Mouse (Mus musculus): ENCODE measurements at regions not wholly inside any gene's neighbourhood (a gene's known extent, or its start where the extent isn't known, plus 50 kb on each side); places are given as distances from the start of the nearest gene placed in this dataset.
"Not testable (repeated sequence)": the region's sequence is repeated elsewhere in the genome, so short reads cannot be mapped to it uniquely, and the experiment has no call there.

DNA sequence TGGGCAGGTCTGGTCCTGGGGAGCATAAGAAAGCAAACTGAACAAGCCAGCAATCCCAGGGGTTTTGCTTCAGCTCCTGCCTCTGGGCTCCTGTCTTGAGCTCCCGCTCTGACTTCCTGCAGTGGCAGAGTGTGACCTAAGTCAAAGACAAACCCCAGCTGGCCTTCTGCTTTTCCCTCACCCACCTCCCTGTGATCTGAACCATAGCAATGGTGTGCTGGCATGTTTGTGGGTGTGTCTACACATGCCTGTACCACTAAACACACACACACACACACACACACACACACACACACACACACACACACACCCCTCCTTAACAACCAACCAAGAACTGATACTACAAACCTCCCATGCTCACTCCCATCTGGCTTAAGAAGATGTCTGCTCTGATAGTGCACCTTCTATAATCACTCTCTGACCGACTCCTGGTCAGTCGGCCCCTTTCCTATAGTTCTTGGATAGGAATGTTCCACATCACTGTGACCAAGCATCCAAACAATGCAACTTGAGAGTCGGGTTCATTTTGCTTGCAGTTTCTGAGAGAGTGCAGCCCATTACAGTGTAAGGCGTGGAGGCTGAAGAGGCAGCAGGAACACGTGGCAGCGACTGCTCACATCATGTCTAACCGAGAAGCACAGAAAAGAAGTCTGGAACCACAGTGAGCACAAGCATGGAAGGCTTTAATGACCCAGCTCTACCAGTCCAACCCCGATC lies 134.4 kb downstream of the Tcp10c start:
- DNase-seq (ENCODE audit: low read depth, low spot score), result no peak

DNA sequence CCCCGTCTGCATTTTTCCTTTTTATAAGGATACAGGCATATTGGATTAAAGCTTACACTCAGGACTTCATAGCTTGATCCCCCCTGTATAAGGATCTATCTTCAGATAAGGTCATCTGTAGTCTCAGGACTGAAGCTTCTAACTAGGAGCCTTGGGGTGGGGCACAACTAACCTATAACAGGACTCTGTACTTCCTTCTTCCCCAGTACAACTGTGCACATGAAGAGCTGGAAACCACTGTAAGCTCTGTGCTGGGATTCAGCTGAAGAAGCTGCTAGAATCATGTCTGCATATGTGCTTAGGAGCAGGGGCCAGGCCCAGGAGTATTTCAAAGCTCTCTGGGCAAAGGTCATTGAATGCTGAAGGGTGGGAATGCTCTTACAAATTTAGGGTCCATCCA lies 137.9 kb downstream of the Tcp10c start:
- DNase-seq (ENCODE audit: low read depth, low spot score), result not testable (repeated sequence)

DNA sequence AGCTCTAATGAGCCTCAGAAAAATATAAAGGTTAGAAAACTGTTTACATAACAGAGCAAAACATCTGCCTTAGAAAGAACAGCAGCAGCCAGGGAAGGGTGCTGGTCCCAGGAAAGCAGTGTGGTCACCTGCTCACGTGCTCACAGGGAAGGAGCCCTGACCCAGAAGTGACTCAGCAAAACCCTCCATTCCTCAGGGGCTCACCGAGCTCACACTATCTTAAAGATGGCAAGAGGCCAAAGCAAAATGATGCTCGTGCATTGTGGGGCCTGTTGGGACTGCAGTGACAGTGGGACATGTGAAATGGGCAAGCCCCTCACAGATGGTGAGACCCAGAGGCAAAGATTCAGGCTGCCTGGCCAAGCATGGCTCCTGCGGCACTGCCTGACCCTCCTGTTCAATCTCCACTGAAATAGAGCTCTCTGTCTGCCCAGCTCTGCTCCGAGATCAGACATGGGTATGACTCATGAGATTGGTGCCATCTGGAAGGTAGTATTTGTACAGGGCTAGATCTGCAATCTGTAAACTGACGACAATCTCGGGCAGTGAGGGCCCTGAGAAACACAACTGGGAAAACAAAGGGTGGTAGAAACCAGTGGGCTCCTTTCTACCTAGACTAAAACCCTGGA lies 138.4 kb downstream of the Tcp10c start:
- not testable (repeated sequence) for DNase-seq (ENCODE audit: low read depth, low spot score)

DNA sequence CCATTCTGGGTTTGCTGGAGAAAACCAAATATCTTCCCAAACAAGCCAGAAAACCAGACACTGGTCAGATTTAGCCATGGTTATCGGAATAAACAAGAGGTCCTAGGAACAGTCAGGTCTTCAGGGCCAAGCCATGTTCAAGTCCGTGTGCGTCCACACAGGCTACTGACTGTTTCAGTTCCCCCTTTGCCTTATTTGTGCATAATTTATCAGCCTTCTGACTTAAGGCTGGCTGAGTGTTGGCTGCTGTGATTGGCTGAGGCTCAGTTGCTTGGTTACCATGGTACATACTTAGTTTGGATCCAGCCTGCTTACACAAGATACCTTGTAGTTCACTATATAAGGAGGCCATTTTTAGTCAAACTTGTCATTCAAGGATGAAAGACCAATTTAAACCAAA lies 139.5 kb downstream of the Tcp10c start:
- DNase-seq (ENCODE audit: low read depth, low spot score), result not testable (repeated sequence)

DNA sequence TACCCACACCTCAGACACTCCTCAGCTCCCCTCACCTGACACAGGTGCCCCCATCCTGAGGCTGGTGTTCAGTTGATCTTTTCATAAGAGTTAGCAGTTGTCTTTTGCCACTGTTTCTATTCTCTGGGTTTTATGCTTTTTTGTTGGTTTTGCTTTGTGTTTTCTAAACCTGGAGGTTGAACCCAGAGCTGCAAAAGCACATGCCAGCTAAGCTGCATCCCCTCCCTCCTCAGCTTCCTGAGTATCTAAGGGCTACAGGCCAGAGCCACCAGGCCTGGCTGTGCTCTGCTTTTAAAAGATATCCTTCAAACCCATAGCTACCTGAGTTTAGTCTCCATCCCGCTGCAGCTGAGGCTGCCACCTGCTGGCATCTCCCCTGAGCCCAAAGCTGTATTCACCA lies 140.1 kb downstream of the Tcp10c start:
- not testable (repeated sequence) for DNase-seq (ENCODE audit: low read depth, low spot score)

DNA sequence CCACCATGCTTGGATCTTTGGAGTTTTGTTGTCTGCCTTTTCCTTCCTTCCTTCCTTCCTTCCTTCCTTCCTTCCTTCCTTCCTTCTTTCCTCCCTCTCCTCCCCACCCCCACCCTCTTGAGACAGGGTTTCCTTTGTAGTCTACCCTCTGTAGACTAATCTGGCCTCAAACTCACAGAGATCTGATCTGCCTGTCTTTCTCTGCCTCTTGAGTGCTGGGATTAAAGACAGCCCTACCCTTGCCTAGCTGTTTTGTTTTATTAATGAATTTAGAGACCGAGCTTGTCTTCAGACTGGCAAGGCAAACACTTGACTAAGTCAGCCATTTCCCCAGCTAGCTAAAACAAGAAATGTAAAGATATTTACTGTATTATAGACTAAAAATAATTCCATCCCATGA lies 150.0 kb downstream of the Tcp10c start:
- DNase-seq (ENCODE audit: low read depth, low spot score), result not testable (repeated sequence)

DNA sequence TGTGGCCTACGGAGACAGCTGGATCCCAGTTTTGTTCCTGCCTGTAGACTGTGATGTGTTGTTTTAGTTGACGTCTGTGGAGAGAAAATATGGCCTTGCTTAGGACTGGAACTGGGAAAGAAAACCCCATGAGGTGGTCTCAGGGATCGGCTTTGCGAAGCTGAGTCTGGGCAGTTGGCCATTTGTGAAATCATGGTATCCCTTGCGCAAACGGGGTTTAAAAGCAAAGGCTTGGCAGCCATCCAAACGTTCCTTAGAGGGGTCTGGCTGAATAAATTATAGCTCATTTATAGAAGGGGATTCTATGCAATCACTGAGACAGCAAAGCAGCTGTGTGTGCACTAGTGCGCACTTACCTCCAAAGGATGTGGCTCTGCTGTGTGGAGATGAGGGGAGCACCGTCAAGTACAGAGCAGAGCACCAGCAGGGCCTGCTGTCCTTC lies 150.5 kb downstream of the Tcp10c start:
- peak; percentile 35 for DNase-seq (ENCODE audit: low read depth, low spot score)

DNA sequence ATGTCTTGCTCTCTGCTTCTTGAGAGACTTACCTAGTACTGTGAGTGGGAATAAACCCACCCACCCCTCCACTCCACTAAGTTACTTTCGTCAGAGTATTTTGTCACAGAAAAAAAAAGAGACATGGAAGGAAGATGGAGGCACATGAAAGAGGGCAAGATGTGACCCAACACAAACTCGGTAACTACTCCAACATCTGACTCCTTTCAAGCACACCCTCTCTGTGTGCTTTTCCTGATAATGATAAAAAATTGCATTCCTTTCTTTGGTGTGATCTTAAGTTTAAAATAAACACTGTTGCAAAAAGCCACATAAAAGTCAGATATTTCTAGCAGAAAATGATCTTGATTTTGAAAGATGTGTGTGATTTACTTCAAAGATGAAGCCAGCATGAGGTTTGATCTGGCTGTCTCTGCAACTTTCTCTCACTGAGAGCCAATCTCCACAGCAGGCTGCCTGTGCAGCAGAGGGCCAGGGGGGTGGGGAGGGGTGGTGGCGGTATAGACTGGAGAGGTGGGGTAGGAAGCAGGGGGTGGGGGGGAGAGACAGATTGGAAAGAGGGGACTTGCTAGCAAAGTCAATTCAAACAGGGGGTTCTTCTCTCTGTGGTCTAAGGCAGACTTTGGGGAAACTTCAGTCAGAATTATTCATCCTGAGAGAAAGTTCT lies 153.2 kb downstream of the Tcp10c start:
- DNase-seq (ENCODE audit: low read depth, low spot score), result not testable (repeated sequence)

DNA sequence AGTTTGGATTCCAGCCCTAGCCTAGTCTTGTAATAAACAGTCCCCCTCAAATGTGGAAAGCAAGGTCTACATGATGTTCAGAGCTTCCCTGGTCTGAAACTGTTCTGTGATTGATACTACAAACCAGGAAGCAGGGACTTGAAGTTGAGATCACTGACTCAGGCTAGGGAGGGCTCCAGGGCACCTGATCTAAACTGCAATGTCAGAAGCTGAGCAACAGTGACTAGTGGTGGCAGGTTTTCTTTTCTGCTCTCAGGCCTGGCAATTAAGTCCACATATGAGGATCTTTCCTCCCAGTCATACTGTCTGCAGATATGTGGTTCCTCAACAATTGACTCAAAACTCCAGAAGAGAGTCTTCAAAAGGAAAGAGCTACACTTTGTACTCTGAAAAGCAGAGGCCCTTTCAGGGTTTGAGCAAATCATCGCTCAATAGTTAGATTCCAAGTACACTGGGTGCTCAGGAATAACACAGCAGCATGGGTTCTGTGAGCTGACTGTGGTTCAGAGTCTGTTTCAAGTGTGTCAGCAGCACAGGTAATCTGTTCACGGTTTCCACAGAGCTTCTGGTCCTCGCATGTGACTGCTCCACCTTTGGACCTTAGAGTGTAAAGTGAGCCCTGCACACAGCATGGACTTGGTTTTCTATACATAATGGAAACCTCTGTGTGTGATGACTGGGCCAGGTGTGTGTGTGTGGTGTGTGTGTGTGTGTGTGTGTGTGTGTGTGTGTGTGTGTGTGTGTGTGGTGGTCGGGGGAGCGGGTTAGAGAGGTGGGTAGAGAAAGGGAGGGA lies 165.2 kb downstream of the Tcp10c start:
- not testable (repeated sequence) for DNase-seq (ENCODE audit: low read depth, low spot score)

DNA sequence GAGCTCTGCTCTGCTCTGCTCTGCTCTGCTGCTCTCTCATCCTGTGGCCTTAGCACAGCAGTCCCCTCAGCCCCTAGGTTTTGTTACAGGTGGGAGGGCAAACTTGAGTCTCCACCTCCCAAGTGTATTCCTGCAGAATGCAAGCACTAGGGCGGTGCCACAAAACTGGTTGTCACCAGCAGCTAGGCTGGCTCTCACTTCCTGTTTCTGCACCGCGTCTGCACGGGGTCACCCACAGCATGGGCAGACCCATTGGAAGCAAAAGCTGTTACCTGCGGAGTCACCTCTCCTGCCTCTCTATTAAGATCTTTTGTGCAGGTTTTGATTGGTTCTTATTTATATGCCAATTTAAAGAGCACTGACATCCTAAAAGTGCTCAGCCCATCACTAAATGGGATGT lies 178.2 kb downstream of the Tcp10c start:
- DNase-seq (ENCODE audit: low read depth, low spot score), result not testable (repeated sequence)

DNA sequence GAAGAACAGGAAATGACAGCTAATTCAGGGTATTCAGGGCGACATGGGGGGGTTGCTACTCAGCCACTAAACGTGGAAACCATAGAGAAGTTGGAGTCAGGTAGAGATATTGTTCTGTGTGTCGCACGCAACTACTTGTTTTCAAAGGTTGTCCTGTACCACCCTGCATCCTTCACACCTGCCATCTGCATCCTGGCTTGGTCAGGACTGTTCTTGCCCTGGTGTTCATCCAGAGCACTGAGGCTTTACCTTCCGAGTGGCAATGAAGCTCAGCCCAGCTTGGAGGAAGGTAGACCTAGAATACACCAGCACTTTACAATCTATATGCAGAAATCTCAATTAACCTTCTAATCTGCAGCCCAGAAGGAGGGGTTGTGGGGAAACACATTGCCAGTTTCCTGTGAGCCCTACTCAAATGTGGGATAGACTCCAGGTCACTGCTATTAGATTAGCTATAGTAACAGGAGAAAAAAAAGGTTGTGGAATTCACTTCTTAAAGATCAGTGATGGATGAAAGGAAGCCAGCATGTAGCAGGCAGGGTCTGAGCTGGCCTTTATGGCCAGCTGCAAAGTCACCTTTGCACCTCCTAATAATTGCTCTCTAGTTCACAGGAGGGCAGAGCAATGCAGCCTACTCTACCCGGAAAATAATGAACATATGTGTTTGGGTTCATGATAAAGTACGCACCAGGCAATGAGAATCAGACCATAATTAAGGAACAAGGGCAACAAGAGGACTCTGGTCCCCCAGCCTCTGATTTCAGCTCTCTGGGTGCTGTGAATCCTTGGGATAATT lies 186.3 kb downstream of the Tcp10c start:
- DNase-seq (ENCODE audit: low read depth, low spot score), result no peak

DNA sequence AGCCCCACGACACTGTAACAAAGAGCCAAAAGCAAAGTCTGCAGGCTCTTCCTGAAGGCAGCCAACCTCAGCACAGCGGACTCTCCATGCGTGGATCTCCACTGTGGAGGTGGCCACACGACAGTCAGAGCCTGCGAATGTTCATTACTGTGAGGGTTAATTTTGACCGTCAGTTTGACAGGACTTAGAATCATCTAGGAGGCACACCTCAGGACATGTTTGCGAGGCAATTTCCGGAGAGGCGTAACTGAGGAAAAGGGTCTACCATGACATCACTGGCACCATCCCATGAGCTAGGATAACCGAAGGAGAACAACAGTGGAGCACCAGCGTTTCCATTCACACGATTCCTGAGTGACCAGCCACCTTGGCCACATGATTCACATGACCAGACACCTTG lies 186.9 kb downstream of the Tcp10c start:
- DNase-seq (ENCODE audit: low read depth, low spot score), result no peak

DNA sequence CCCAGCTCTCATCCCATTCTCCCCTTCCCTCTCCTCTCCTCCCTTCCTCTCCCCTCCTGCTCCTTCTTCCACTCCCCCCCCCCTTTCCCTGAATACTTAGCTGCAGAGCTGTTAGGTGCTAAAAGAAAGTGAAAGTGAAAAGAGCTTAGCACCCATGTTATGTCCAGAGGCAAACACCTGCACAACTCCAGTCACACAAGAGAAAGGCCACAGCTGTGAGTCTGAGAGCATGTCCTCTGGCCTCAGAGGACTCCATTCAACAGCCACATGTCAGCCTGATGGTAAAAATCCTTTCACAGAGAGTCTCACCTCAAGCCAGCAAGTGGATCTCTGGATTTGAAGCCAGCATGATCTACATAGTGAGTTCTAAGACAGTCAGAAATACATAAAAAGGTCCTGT lies 187.9 kb downstream of the Tcp10c start:
- no peak for DNase-seq (ENCODE audit: low read depth, low spot score)

DNA sequence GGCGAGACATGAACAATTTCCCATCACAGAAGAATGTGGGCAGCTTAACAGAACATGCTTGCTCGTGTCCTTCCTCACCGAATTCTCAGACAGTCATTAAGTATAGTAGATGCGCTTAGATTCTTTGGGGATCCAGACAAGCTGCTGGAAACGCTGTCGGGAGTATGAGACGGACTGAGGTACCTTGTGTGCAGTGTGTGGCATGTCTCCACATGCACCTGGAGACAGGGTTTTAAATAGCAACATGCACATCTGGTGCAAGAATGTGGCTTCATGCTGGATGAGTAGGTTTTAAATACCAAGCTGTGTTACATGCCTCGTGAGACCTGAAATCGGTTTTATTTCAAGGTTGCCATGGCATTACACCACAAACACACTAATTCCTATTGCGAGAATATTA lies 188.5 kb downstream of the Tcp10c start:
- DNase-seq (ENCODE audit: low read depth, low spot score), result no peak

DNA sequence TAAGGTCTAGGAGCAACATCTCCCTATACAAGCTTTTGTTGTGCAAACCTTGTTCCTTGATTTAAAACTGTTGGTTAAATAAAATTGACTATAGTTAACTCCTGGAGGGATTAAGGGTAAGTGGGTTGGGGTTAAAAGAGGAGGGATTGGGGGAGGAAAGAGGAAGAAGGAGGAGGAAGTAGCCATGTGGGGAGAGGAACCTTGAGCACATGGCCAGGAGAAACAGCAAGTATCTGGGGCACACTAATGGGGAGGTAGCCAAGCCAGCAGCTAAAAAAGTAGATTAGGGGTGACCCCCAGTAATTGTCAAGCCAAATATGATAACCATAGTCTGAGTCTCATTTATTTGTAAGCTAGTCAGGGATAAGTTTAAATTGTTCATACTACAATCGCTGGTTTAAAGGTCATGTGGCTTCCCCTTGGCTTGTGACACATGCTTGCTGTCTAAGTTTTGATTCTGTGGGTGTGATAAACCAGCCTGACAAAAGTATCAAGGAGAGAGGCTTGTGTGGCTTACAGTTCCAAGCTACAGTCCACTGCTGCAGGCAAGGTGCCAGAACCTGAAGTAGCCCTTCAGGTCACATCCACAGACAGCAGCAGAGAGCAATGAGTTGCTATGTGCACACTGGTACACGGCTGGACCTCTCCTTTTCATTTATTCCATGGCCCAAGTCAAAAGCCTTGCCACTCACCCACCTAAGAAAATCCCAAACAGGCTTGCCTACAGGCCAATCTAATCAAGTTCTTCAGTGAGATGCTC lies 189.8 kb downstream of the Tcp10c start:
- DNase-seq (ENCODE audit: low read depth, low spot score), result no peak

DNA sequence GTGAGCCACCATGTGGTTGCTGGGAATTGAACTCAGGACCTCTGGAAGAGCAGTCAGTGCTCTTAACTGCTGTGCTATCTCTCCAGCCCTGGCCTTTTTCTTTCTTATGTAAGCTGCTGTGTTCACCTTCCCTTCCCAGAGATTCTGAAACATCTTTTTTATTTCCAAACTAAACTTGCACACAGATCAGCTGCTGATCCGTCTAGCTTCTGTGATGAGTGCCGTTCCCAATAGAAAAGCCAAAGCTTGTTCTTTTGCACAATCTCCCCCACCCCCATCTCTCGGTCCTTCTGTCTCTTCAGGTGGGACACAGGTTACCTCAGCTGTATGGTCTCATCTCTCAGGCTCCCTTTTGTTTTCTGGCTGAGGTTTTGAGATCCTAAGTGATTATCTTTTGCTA lies 191.9 kb downstream of the Tcp10c start:
- DNase-seq (ENCODE audit: low read depth, low spot score), result no peak

DNA sequence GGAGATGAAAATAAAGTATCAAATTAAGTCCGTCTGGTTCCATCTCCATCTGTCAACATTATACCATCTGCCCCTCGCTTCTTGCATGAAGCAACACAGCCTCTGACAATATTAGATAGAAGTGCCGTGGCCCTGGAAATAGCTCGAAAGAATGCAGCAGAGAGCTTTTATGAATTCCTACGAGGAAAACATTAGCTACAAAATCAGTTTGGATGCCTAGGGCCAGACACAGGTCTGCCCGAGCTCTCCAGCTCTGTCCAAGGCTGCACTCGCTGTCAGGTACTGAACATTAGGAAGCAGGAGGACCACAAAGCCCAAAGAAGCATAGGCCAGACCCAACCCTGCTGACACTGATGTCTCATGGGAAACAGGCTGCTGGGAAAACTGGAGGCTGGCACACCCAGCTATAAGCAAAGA lies 192.3 kb downstream of the Tcp10c start:
- no peak for DNase-seq (ENCODE audit: low read depth, low spot score)

DNA sequence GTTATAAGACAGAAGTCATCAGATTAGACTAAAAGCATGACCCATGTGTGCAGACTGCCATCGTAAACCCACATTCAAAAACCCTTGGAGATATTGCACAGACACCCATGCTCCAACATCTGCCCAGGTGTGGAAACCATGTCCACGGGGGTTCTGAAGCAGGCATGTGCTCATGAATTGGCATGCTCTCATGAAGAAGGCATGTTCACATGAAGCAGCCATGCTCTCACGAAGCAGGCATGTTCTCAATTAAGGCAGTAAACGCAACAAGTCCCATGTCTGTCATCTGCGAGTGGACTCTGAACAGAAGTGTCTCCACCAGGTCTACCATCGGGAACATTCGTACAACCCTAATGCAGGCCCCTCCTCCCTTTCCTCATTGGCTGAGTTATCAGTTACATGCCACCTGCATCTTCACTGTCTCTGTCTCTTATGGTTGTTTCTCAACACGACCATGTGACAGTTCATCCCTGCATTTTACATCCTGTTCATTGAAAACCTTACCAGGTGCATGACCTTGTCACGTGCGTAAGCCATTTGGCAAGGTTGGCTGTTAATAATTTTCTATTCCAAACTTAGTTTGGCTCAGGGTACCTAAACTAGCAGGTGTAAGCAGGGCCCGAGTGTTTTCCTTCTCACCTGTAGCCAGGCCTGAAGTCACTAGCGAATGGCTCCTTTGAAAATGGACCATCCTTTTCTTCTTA lies 193.4 kb downstream of the Tcp10c start:
- DNase-seq (ENCODE audit: low read depth, low spot score), result no peak

DNA sequence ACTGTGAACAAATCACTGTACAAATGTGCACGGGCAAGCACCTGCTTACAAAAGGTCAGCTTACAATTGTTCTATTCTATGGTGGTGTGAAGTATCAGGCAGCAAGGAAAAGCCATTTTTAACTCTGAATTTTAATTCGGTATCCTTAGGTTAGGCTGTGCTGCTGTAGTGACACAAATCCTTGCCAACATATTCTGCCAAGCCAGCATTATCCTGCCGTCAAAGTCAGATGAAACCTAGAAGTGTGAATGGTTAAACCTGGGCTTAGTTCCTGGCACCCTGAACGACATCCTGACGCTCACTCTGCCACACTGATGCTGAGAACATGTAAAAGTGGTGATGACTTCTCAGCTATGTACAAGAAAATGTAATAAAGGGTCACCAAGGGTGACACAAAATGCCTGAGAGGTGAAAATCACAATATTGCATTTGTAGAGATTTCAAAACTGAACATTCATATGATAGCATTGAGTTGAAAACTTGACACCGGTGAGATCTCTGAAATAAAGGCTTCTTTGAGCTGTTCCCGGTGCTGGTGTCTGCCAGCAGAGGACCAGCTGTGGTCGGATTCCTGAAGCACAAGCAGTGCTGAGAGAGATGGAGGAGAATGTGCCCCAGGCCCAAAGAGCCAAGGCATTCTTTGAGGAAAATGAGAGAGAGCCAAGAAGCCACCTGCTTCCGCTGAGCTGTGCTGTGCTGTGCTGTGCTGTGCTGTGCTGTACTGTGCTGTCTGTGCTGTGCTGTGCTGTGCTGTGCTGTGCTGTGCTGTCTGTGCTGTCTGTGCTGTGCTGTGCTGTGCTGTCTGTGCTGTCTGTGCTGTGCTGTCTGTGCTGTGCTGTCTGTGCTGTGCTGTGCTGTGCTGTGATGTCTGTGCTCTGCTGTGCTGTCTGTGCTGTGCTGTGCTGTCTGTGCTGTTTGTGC lies 195.9 kb downstream of the Tcp10c start:
- DNase-seq (ENCODE audit: low read depth, low spot score), result no peak

Data from retina, postnatal 7 days (tissue).